Mouse (Mus musculus): ENCODE results near the gene Crb2.
A peak's percentile ranks its signal among the peaks of the same experiment; 100 is the strongest.

The Crb2 gene

GRCm38 (mm10) chr2:37799137-37799536 lies 23.1 kb downstream of the Crb2 start:
- no peak for DNase-seq (ENCODE audit: low read depth, low spot score)

GRCm38 (mm10) chr2:37801687-37802086 lies 25.6 kb downstream of the Crb2 start:
- no peak for DNase-seq (ENCODE audit: low read depth, low spot score)

GRCm38 (mm10) chr2:37802610-37803212 lies 26.7 kb downstream of the Crb2 start:
- DNase-seq (ENCODE audit: low read depth, low spot score) = peak; percentile 74

DNA sequence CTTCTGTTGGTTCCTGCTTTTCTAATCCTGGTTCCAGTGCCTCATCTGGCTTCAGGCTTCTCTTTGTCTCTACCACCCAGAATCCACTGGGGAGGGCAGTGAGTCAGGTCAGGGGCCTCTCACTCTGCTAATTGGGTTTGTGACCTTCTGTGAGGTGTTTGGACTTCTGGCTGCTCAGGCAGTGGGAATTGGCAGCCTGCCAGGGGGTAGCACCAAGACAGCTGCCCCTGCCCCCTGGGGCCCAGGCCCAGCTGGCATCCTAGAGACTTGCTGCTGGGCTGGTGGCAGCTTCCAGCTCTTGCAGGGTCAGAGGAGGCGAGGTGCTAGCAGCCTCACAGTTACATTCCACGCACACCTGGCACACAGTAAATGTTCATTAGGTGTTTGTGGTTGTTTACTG lies 35.6 kb downstream of the Crb2 start:
- no peak for DNase-seq (ENCODE audit: low read depth, low spot score)

- no peak for DNase-seq (ENCODE audit: low read depth, low spot score)
Measured at GRCm38 (mm10) chr2:37812401-37812800, 36.4 kb downstream of the Crb2 start.

- DNase-seq (ENCODE audit: low read depth, low spot score) = no peak
Measured at GRCm38 (mm10) chr2:37814820-37815361, 38.8 kb downstream of the Crb2 start.

DNA sequence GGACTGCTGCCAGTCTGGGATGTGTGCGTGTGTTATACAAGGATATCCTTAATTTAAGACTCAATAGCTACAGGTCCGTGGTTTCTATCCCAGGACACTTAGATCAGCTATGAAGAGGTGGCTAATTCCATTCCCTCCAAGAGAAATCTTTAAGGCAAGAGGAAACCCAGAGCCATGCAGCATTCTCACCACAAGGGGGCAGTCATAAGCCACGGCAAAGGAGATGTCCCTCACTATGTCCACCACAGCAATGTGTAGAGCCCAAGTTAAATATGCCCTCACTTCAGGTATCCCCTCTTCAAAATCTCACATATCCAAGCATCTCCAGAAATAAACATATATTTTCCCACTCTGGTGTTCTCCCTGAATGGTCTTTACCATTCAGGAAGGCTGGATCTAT lies 39.6 kb downstream of the Crb2 start:
- peak; percentile 71 for DNase-seq (ENCODE audit: low read depth, low spot score)

DNA sequence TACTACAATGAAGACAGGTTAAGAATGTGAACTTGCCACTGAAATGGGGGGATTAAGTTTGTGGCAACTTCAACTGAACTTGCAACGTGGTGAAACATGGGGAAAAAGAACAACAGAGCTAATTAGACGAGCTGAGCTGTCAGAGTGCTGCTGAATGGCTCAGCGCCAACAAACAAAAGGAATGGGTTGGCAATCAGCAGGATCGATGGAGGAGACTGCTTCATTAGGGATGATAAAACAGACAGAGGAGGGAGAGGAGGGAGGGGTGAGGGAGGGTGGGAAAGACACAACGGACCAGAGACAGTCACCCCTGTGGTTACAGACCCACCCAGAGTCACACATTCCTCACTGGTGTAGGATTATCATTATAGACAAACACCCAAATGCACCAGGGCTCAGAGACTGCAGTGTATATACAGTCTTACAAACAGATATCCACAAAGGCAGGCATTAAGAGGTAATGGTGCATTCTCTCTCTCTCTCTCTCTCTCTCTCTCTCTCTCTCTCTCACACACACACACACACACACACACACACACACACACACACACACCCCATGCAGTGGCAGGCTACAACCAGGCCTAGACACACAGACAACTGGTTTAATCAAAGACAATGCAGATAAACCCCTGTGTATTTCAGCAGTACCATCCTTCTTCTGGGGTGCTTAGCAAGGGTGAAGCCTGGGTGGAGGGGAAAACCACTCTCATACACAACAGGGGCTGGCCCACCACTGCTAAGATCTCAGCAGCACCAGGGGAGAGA lies 42.9 kb downstream of the Crb2 start:
- DNase-seq (ENCODE audit: low read depth, low spot score) = no peak

GRCm38 (mm10) chr2:37819526-37820152 lies 43.6 kb downstream of the Crb2 start:
- DNase-seq (ENCODE audit: low read depth, low spot score) = no peak

- DNase-seq (ENCODE audit: low read depth, low spot score) = no peak
Measured at GRCm38 (mm10) chr2:37822122-37822521, 46.1 kb downstream of the Crb2 start.

DNA sequence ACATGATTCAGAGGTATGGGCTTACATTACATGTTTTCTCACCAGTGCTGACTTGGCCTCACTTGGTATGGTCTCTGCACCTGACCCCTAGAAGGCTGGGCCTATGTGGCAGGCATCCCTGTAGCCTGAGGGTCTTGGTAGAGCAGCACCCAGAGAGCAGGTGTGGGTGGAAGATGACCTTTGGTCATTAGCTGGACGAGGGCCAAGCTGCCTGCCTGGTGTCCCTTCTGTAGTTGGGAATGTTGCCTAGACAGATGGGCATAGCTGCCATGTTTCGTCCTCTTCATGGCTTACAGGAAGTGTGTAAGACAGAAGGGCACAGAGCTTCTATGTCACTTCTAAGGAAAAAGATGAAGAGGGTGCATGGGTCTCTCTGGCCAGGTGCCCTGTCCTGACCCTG lies 47.8 kb downstream of the Crb2 start:
- DNase-seq (ENCODE audit: low read depth, low spot score) = no peak

DNA sequence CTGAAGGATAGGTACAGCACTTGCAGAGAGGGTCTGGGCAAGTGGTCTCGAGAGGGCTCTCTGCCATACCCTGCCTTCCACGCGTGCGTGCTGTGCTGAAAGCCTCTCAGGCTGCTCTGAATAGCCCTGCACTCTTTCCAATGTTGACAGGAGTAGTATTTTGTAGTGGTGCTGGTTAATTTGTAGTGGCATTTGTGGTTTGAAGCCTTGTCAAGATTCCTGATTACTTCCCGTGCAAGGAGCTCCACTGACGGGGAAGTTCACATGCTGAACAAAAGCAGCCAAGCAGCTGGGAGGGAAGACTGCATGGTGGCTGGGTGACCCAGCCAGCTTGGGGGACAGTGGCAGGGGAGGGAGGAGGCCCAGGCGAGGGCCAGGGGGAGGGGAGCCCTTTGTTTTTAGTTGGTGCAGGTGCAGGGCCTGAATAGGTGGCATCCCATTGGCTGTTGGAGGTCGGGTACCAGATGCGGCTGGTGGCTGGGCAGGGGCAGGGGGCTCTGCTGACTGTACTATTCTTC lies 53.8 kb downstream of the Crb2 start:
- DNase-seq (ENCODE audit: low read depth, low spot score) = no peak

GRCm38 (mm10) chr2:37832253-37832652 lies 56.2 kb downstream of the Crb2 start:
- no peak for DNase-seq (ENCODE audit: low read depth, low spot score)

DNA sequence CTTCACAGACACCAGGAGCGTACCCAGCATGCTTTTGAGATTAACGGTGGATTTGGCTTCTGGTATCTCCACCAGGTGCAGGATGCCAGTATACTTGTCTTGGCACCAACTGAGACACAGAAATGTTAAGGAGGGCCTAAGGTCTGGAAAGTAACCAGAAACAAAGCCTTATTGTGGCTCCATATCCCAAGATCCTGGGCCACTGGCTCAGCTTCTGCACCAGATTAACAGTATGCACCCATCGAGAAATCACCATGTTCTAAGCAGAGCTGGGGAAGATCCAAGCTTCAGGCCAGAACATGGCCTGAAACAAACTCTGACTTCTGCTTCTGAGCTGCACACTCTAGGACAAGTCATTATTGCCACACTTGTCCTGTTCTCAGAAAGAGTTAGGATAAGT lies 60.9 kb downstream of the Crb2 start:
- no peak for DNase-seq (ENCODE audit: low read depth, low spot score)

- no peak for DNase-seq (ENCODE audit: low read depth, low spot score)
Measured at GRCm38 (mm10) chr2:37837542-37837941, 61.5 kb downstream of the Crb2 start.

DNA sequence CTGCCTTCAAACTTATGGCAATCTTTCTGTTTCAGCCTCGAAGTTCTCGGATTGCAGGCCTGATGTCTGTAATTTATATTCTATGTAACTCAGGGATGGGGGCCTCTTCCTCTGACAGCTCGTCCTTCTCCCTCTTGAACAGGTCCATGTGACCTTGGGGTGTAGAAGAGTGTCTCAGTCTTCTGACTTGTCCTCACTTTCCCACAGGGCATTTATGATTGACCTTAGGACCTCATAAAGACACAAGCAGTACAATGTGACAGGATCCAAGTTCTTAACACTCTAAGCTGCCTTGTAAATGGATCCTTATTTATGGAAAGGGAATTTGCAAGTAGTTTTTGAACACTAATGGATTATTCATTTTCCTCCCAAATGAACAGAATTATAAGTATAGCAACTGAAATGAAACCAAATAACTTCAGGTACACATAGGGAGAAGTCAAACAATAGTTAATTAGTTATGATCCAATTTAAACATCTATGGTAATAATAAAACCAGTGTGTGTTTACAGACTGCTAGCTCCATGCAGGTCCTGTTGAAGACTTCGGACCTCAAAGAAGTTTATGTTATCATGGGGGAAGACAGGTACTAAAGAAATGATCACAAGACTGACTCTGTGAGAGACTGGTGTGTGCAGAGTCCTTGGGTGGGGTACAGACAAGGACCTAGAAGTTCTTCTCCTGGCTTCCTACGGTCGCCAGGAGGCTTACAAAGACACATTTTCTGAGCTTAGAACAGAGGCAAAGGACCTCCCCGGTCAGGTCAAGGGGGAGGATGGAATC lies 62.3 kb downstream of the Crb2 start:
- DNase-seq (ENCODE audit: low read depth, low spot score) = no peak

- no peak for DNase-seq (ENCODE audit: low read depth, low spot score)
Measured at GRCm38 (mm10) chr2:37839922-37840321, 63.9 kb downstream of the Crb2 start.

GRCm38 (mm10) chr2:37842151-37842569 lies 66.1 kb downstream of the Crb2 start:
- DNase-seq (ENCODE audit: low read depth, low spot score) = peak; percentile 77

DNA sequence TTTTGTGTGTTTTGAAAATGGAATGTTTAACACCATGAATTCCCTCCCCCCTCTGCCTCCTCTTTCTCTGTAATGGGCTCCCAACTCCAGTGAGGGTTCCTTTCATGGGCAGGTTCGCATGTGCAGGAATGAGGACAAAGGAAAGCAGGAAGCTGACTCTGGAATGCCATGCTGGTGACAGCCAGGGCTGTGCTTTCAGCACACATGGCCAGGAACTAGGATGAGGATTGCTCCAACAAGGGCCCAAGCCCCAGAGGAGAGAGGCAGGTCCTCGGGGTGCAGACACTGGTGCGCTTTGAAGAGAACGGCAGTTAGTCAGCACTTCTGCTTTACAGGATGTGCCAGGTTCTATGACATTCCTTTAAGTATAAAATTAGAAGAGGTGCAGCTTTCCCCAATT lies 66.7 kb downstream of the Crb2 start:
- DNase-seq (ENCODE audit: low read depth, low spot score) = peak; percentile 35
